Mouse (Mus musculus): ENCODE results near the gene Cks1b.

GRCm38 (mm10) chr3:89418170-89418860, at the start of gene Cks1b, which contains the start of gene Shc1:
- TF ChIP-seq CTCF (conservative IDR thresholded peaks at IDR 0.05; ENCODE audit: low read length) (no peak), POU5F1 (IDR thresholded peaks at IDR 0.05; ENCODE audit: borderline replicate concordance, low read length) (no peak)
